Mouse (Mus musculus) kidney, postnatal 0 days (tissue): ENCODE measurements around the gene Abhd16b. TPM values are rescaled to one million over a fixed set of nuclear protein-coding genes. Genes with fewer than 3 reads are reported as not detected.

ENCODE experiments used
- ATAC-seq: fragments of 200-750 bp; cut with Nextera tagmentation; replicated peaks from 2 replicates; pipeline ENCODE4 v1.8.0; 2017; ENCODE audit warnings: low read depth, moderate number of reproducible peaks, moderate TSS enrichment, moderate library complexity; ENCODE audit not compliant: low FRiP score
- DNase-seq: peaks from one replicate; pipeline ENCODE4 v3.0.0-alpha.2; 2016; ENCODE audit warnings: low spot score
- H3K27ac ChIP-seq: fragments of 300-500 bp; sonication (generic); 2 replicates; pipeline ENCODE4 v1.5.1; 2014; ENCODE audit warnings: mild to moderate bottlenecking
- H3K27me3 ChIP-seq: fragments of 300-500 bp; sonication (generic); 2 replicates; pipeline ENCODE4 v1.6.1; 2014; ENCODE audit warnings: low read length, mixed read lengths; ENCODE audit not compliant: insufficient read depth
- H3K36me3 ChIP-seq: fragments of 300-500 bp; sonication (generic); 2 replicates; pipeline ENCODE4 v1.6.1; 2014; ENCODE audit warnings: low read length, mixed read lengths; ENCODE audit not compliant: insufficient read depth
- H3K4me1 ChIP-seq: fragments of 300-500 bp; sonication (generic); replicated peaks from 2 replicates; pipeline ENCODE4 v1.6.1; 2014; ENCODE audit warnings: antibody characterized with exemption, low read length, mixed read lengths; ENCODE audit not compliant: insufficient read depth
- H3K4me2 ChIP-seq: fragments of 300-500 bp; sonication (generic); 2 replicates; pipeline ENCODE4 v1.6.1; 2014; ENCODE audit warnings: mild to moderate bottlenecking, low read length, moderate library complexity, mixed read lengths
- H3K4me3 ChIP-seq: fragments of 300-500 bp; sonication (generic); replicated peaks from 2 replicates; pipeline ENCODE4 v1.5.1; 2014; ENCODE audit warnings: low read depth, low read length
- H3K9ac ChIP-seq: fragments of 300-500 bp; sonication (generic); 2 replicates; pipeline ENCODE4 v1.6.1; 2014; ENCODE audit warnings: low read depth, low read length
- H3K9me3 ChIP-seq: fragments of 300-500 bp; sonication (generic); replicated peaks from 2 replicates; pipeline ENCODE4 v1.6.1; 2016; ENCODE audit warnings: low read length, inconsistent platforms, mixed read lengths
- CTCF ChIP-seq: IDR thresholded peaks from 2 replicates; pipeline ENCODE4 v1.5.1; 2016; ENCODE audit warnings: antibody characterized with exemption, low read depth, mild to moderate bottlenecking, moderate library complexity
- WGBS: fragments of 180-500 bp; shearing (Covaris S2); extraction: QIAGEN DNeasy Blood & Tissue Kit; methylation state at CpG from one replicate; pipeline ENCODE4 v1.1.7; 2014; 5-methylcytosine and 5-hydroxymethylcytosine counted together
- polyA plus RNA-seq: library from polyadenylated mRNA; unstranded; fragments of >200 nt; fragmentation: Nextera tagmentation; extraction: Ambion mirVana; gene quantifications from 2 replicates; pipeline ENCODE4 v1.2.1, GENCODE M21; 2015

Abhd16b gene
- polyA plus RNA-seq, 1 experiment from 2014 or later: 0.12 TPM

DNA sequence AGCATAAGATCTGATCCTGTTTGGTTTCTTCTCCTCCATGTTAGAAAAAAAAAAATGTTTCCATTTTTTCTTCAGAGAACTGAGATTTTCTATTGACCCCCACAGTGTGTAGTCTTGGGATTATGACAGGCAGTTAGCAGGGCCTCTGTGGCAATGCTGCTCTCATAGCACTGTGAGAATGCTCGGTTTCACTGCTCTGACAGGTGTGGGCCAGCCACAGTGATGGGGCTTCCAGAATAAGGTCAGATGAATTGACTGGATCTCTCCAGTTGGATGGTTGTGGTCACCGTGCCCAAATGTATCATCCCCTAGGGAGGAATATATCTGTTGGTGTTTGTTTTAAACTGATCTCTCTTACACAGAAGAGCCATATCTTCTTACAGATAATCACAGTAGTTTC is 16.2 kb downstream of the Abhd16b start:
- Histone ChIP-seq H3K4me2 (no peak overlapping the region), H3K4me1 (no peaks in the 10 kb centered on the region), H3K4me3 (no peak overlapping the region), H3K27ac (no peak overlapping the region), H3K27me3 (no peaks in the 10 kb centered on the region), H3K36me3 (peaks cover 67% of the 10 kb centered on the region), H3K9me3 (no peaks in the 10 kb centered on the region), H3K9ac (no peak overlapping the region)
- no peak for DNase-seq
- no peak for TF ChIP-seq CTCF
- 84% methylated on average over 2 of the region's 2 CpGs for WGBS
- no peak for ATAC-seq

DNA sequence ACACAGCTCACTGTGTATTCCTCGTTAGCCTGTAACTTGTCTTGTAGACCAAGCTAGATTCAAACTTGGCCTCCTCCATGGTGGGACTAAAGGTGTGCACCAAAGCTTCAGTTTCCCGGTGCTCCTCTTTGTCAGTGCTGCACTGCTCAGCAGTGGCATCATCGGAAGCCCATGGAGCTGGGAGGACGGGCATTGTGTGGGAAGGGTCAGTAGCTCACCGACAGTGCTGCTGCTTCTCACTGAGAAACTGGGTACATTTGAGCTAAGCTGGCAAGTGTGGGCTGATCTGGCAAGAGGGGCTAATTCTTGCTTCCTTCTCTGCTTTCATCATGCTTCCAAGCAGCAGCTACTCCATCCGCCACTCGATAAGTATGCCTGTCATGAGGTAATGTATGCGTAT is 18.2 kb downstream of the Abhd16b start:
- H3K4me2 ChIP-seq: no peak overlapping the region
- TF ChIP-seq CTCF: no peak
- no peak for ATAC-seq
- DNase-seq: no peak
- H3K36me3 ChIP-seq: peaks cover 76% of the 10 kb centered on the region
- no peak overlapping the region for H3K4me3 ChIP-seq
- H3K27me3 ChIP-seq: no peaks in the 10 kb centered on the region
- no peak overlapping the region for H3K9ac ChIP-seq
- H3K4me1 ChIP-seq: no peaks in the 10 kb centered on the region
- WGBS: 93% methylated on average over 8 of the region's 8 CpGs
- no peak overlapping the region for H3K27ac ChIP-seq
- H3K9me3 ChIP-seq: no peaks in the 10 kb centered on the region

GRCm38 (mm10) chr2:181519201-181519600 is 26.2 kb downstream of the Abhd16b start:
- Histone ChIP-seq H3K9me3 (no peaks in the 10 kb centered on the region), H3K4me2 (peak overlapping the region; percentile 71), H3K4me3 (peak overlapping the region; percentile 98), H3K36me3 (peaks cover 19% of the 10 kb centered on the region), H3K27me3 (no peaks in the 10 kb centered on the region), H3K27ac (peak overlapping the region; percentile 99), H3K4me1 (peaks cover 22% of the 10 kb centered on the region; the same call in 1 of the 2 replicates), H3K9ac (peak overlapping the region; percentile 97; the same call in 1 of the 2 replicates)
- ATAC-seq (no peak), DNase-seq (peak; percentile 48)
- no peak for TF ChIP-seq CTCF
- WGBS: 56% methylated on average over 3 of the region's 3 CpGs

DNA sequence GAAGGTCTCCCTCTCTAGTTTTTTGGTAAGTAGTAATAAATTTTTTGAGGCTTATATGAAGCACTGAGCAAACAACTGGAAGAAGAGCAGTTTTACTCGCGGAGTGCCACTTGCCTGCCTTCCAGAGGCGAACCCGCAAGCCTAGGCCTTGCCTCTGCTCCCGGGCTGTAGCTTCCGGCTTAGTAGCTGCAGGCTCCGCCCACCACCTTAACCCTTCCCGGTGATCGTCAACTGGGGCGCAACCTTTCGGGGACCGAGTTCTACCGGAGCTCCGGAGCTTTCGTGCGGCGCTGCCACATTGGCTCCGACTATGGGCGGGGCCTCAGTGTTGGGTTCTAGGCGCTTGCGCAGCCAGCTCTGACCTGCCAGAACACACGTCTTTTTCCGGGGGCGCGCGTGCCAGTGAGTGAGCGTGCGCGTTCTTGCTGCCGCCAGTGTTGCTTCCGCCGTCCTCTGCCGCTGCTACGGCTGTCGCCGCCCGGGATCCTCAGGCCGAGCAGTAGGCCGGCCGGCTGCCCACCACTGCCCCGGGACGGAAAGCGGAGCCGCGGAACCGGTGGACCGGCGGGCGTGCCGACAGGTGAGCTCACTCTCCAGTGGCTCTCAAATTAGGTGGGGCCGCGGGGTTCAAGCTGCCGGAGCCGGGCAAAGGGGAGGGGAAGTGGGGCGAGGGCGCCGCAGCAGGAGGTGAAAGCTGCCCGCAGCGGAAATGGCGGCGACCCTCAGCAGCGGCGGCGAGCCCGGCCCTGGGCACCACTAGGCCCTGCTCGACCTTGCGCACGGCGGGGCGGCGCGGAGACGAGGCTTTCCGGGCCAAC is 27.3 kb downstream of the Abhd16b start, which contains the start of gene Dnajc5:
Gene Dnajc5, plus strand, starts transcription at position 368 of the 818 bp plus-strand sequence.
- under 1% methylated on average over 74 of the region's 74 CpGs for WGBS
- Histone ChIP-seq H3K4me1 (peaks cover 22% of the 10 kb centered on the region; the same call in 1 of the 2 replicates), H3K27ac (peak within 1 kb of the TSS; percentile 99), H3K36me3 (peaks cover 10% of the 10 kb centered on the region), H3K4me2 (peak within 1 kb of the TSS; percentile 71), H3K4me3 (peak within 1 kb of the TSS; percentile 98), H3K9me3 (no peaks in the 10 kb centered on the region), H3K9ac (peak within 1 kb of the TSS; percentile 97), H3K27me3 (no peaks in the 10 kb centered on the region)
- ATAC-seq (peak; percentile 97), DNase-seq (peak; percentile 98)
- TF ChIP-seq CTCF: no peak

DNA sequence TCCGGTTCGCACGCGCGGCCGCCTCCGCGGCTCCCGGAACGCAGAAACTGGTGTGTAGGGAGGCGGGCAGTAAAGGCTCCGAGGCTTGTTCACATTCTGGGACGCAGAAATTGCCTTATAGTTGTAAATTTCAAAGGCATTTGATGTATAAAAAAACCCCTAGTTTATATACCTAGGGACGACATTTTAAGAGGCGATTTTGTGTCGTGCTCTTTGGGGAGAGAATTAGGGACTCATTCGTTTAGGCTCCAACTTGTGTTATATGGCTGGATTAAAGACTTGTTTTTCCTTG is 27.9 kb downstream of the Abhd16b start:
- H3K4me3 ChIP-seq: peak overlapping the region; percentile 98
- peaks cover 7% of the 10 kb centered on the region; the same call in 1 of the 2 replicates for H3K36me3 ChIP-seq
- 0% methylated on average over 17 of the region's 17 CpGs for WGBS
- H3K9me3 ChIP-seq: no peaks in the 10 kb centered on the region
- ATAC-seq (no peak), DNase-seq (peak; percentile 46)
- peak overlapping the region; percentile 99 for H3K27ac ChIP-seq
- peak overlapping the region; percentile 97 for H3K9ac ChIP-seq
- no peak for TF ChIP-seq CTCF
- H3K4me2 ChIP-seq: peak overlapping the region; percentile 71
- no peaks in the 10 kb centered on the region for H3K27me3 ChIP-seq
- peaks cover 22% of the 10 kb centered on the region; the same call in 1 of the 2 replicates for H3K4me1 ChIP-seq

GRCm38 (mm10) chr2:181521491-181521890 is 28.5 kb downstream of the Abhd16b start:
- ATAC-seq: no peak
- no peak for DNase-seq
- Histone ChIP-seq H3K27ac (no peak overlapping the region), H3K4me1 (peaks cover 22% of the 10 kb centered on the region; the same call in 1 of the 2 replicates), H3K36me3 (peaks cover 1% of the 10 kb centered on the region; the same call in 1 of the 2 replicates), H3K9ac (peak overlapping the region; percentile 97; the same call in 1 of the 2 replicates), H3K27me3 (no peaks in the 10 kb centered on the region), H3K4me3 (peak overlapping the region; percentile 98), H3K9me3 (no peaks in the 10 kb centered on the region), H3K4me2 (peak overlapping the region; percentile 71)
- TF ChIP-seq CTCF: no peak
- WGBS: 34% methylated on average over 10 of the region's 10 CpGs
